Mouse (Mus musculus): ENCODE results near the gene Ephx1.
A peak's percentile ranks its signal among the peaks of the same experiment; 100 is the strongest.
"Not testable (repeated sequence)": the region's sequence is repeated elsewhere in the genome, so short reads cannot be mapped to it uniquely, and the experiment has no call there.

Ephx1 gene

DNA sequence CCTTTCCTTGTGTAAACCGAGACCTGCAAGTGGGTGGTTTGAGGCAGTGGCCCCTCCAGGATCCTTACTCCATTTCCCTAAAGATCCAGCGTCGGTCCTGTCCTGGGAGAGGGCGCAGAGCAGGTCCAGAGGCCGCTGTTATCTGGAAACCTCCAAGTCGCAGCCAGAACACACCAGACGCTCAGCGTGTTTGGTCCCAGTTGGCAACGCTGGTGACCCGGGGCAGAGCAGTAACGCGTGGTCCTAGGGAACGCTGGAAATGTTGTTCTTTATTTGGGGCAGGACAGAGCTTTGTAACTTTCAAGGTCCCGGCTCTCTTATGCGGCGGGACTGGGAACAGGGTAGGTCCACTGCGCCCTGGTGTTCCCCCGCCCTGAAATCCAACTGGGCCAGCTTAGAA, 79.0 kb downstream of the Ephx1 start:
- no peak for DNase-seq (ENCODE audit: extremely low read depth, insufficient read length, low spot score)

DNA sequence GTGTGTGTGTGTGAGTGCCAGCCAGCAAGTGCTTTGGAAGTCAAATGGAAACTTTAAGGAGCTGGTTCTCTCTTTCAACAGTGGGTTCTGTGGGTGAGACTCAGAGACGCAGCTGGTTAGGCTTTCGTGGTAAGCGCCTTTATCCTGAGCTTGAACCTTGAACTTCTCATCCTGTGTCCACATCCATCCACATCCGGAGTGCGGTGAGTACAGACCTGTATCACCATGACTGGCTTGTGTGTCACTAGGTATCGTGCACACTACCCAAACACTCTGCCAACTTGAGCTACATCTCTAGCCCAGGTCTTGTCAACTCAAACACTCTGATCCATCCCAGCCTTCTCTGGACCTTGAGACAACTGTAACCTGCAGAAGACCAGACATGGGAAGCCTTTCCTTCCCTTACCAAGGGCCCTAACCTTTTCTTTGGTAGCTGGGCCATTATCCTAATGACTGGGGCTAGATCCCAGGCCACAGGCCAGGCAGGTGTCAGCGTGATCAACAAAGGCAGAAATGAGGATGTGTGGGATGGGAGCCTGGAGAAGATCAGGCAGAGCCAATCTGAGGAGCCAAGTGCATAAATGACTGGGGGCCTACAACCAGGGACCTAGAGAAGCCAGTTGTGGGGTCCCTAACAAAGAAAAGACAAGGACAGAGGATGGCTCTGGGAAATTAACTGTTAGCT, 79.8 kb downstream of the Ephx1 start:
- no peak for DNase-seq (ENCODE audit: extremely low read depth, insufficient read length, low spot score)

DNA sequence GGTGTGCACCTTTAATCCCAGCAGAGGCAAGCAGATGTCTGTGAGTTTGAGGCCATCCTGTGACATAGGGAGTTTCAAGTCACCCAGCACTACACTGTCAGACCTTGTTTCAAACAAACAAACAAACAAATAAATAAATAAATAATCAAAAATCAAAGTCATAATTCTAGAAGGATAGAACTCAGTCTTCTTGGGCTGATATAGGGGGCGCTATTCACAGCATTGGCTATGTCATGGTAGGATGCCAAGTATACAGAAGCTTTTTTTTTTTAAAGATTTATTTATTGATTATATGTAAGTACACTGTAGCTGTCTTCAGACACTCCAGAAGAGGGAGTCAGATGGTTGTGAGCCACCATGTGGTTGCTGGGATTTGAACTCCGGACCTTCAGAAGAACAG, 81.9 kb downstream of the Ephx1 start:
- DNase-seq (ENCODE audit: extremely low read depth, insufficient read length, low spot score): not testable (repeated sequence)

DNA sequence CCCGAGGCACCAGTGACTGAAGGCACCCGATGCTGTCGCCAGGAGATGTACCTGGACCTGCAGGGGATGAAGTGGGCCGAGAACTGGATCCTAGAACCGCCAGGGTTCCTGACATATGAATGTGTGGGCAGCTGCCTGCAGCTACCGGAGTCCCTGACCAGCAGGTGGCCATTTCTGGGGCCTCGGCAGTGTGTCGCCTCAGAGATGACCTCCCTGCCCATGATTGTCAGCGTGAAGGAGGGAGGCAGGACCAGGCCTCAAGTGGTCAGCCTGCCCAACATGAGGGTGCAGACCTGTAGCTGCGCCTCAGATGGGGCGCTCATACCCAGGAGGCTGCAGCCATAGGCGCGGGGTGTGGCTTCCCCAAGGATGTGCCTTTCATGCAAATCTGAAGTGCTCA, 83.1 kb downstream of the Ephx1 start:
- DNase-seq (ENCODE audit: extremely low read depth, insufficient read length, low spot score): not testable (repeated sequence)

DNA sequence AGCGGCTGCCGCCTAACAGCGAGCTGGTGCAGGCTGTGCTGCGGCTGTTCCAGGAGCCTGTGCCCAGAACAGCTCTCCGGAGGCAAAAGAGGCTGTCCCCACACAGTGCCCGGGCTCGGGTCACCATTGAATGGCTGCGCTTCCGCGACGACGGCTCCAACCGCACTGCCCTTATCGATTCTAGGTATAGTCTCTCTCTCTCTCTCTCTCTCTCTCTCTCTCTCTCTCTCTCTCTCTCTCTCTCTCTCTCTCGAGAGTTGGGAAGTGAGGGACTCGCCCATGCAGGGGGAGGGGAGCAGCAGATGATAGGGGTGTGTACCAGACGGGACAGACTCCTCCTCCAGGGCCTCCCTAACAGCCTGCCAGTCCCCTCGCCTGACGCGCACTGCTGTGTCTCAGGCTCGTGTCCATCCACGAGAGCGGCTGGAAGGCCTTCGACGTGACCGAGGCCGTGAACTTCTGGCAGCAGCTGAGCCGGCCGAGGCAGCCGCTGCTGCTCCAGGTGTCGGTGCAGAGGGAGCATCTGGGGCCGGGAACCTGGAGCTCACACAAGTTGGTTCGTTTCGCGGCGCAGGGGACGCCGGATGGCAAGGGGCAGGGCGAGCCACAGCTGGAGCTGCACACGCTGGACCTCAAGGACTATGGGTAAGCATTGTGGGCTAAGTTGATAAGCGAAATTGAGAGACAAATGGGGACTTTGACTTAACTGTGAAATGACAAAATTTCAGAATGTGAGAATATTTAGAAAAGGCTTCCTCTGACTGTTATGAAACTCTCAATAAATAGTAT, 83.9 kb downstream of the Ephx1 start:
- not testable (repeated sequence) for DNase-seq (ENCODE audit: extremely low read depth, insufficient read length, low spot score)

DNA sequence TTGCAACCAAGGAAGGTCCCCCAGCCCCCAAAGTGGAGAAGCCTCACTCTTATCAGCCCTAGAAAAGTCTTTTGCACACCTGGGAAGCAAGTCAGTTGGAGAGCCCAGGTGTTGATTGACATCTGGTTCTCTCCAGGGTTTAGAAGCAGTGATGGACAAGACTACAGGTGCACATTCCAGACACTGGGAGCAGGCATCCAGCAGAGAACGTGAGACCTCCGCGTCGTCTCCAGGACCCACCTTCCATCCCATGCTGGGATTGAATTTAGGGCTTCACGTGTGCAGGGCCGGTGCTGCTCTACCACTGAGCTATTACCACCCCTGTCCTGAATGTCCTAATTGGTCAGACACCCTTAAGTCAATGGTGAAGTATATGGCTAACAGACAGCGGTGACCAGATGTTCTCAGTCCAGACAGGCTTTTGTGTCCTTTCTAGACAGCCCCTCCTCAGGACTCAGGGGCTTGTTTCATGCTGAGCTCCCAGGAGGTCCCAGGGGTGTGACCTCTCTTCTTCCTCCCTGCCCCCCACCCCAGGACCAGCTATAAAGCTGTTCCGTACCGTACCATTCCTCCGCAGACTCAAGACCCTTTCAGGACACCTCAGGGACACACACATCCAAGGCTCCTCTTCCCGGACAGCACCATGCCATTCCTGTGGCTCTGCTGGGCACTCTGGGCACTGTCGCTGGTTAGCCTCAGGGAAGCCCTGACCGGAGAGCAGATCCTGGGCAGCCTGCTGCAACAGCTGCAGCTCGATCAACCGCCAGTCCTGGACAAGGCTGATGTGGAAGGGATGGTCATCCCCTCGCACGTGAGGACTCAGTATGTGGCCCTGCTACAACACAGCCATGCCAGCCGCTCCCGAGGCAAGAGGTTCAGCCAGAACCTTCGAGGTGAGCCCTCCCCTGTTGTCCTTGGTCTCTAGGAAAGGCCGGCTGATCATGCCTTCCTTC, 86.0 kb downstream of the Ephx1 start, which contains the start of gene Lefty1:
Gene Lefty1, plus strand, starts transcription at position 556 of the 953 bp plus-strand sequence.
- no peak for DNase-seq (ENCODE audit: extremely low read depth, insufficient read length, low spot score)

DNA sequence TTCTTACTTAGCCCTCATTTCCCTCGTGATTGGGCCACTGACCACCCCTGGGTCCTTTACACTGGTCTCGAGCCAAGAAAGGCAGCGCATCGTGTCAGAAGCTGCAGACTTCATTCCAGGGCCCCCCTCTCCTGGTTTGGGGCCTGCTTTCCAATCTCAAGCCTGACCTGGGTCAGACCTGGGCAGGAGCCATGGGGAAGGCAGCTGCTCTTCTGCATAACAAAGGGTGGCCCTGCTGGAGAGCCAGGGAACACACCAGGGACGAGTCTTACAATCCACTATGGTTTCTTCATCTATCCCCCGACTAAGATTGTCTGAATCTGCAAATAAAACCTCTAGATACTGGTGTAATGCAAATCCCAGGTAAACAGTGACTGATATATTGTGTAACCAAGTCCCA, 87.0 kb downstream of the Ephx1 start:
- DNase-seq (ENCODE audit: extremely low read depth, insufficient read length, low spot score): no peak

DNA sequence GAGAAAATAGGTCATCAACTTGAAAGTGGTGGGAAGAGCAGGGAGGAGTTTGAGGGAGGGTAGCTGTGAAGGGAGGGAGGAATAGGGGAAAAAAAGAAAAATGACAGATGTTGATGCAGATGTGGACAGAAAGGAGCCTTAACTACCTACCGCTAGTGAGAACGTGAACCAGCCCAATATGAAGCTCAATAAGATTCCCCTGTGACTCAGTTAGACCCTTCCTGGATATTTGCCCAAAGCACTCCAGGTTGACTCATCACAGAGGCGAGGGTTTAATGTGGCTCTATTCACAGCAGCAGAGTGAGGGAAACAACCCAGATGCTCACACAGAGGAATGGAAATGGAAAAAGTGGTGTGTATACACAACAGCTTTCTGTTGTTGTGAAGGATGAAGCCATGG, 89.6 kb downstream of the Ephx1 start:
- peak; percentile 62 for DNase-seq (ENCODE audit: extremely low read depth, insufficient read length, low spot score)

DNA sequence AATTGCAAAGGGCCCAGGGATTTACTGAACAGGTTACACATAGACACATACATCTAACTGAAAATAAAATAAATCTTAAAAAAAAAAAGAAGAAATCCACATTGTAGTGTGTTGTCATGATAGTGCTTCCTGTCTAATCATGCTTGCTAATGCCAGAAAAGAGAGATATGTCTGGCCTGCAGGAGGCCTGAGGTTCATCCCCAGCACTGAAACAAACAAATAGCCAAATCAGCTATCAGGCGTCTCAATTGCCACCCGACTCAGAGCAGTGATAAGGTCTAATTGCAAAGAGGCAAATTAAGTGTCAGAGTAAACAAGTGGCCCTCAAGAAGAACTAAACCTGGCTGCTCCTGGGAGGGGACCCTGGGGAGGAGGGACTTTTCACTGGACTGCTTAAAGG, 91.1 kb downstream of the Ephx1 start:
- no peak for DNase-seq (ENCODE audit: extremely low read depth, insufficient read length, low spot score)

DNA sequence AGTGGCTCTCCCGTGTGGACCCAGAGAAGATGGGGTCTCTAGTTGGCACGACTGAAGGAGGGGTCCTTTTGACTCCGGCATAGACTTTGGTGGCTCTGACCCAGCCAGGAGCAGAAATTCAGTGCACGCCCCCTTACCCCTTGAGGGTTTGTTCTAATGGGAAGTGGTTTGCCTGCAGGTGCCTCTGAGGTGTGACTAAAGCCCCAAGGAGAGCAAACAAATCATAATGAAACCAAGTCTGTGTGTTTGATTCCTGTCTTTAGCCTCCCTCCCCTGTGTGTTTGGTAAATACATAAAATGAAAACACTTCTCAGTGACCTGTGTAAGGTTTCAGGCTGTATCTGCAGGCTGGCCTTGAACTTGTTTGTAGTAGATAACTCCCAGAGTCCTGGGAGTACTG, 94.4 kb downstream of the Ephx1 start:
- no peak for DNase-seq (ENCODE audit: extremely low read depth, insufficient read length, low spot score)
